Mouse (Mus musculus) lung, adult 18-20 months (tissue): ENCODE data around the gene Txk.

Source experiments
- DNase-seq, 2 experiments: peaks; one replicate each; pipeline ENCODE4 v3.0.0; 2022; ENCODE audit warnings: mixed read lengths in 2 of 2

Gene Txk

GRCm38 (mm10) chr5:72752585-72752984, at the start of gene Txk:
Gene Txk (minus strand): TSS chr5:72752777.
- DNase-seq, result no peak

- DNase-seq, result no peak
Observed at GRCm38 (mm10) chr5:72798563-72798962, 46.0 kb upstream of the Txk start.

- DNase-seq, result peak; percentile 24 to 30
Observed at GRCm38 (mm10) chr5:72796186-72796613, 43.6 kb upstream of the Txk start.

GRCm38 (mm10) chr5:72793309-72793850, 40.8 kb upstream of the Txk start:
- DNase-seq, result no peak

- DNase-seq, result no peak
Observed at GRCm38 (mm10) chr5:72791789-72792188, 39.2 kb upstream of the Txk start.

- DNase-seq, result no peak
Observed at GRCm38 (mm10) chr5:72791386-72791785, 38.8 kb upstream of the Txk start.

GRCm38 (mm10) chr5:72785451-72785850, 32.9 kb upstream of the Txk start:
- DNase-seq, result no peak

GRCm38 (mm10) chr5:72784719-72785118, 32.1 kb upstream of the Txk start:
- DNase-seq, result no peak

GRCm38 (mm10) chr5:72783957-72784356, 31.4 kb upstream of the Txk start:
- DNase-seq, result no peak

- DNase-seq, result no peak
Observed at GRCm38 (mm10) chr5:72783123-72783522, 30.5 kb upstream of the Txk start.

- no peak for DNase-seq
Observed at GRCm38 (mm10) chr5:72781776-72782175, 29.2 kb upstream of the Txk start.

- DNase-seq, result no peak
Observed at GRCm38 (mm10) chr5:72776595-72776994, 24.0 kb upstream of the Txk start.

GRCm38 (mm10) chr5:72776127-72776526, 23.6 kb upstream of the Txk start:
- no peak for DNase-seq

- no peak for DNase-seq
Observed at GRCm38 (mm10) chr5:72769841-72770240, 17.3 kb upstream of the Txk start.

GRCm38 (mm10) chr5:72763546-72763945, 11.0 kb upstream of the Txk start:
- no peak for DNase-seq

- no peak for DNase-seq
Observed at GRCm38 (mm10) chr5:72763025-72763424, 10.4 kb upstream of the Txk start.

- DNase-seq, result no peak
Observed at GRCm38 (mm10) chr5:72761758-72762157, 9.2 kb upstream of the Txk start.

- no peak for DNase-seq
Observed at GRCm38 (mm10) chr5:72761237-72761636, 8.7 kb upstream of the Txk start.

- DNase-seq, result no peak
Observed at GRCm38 (mm10) chr5:72758925-72759924, 6.6 kb upstream of the Txk start.

GRCm38 (mm10) chr5:72757155-72757773, 4.7 kb upstream of the Txk start:
- DNase-seq, result peak in 1 of 2 experiments; percentile 23

GRCm38 (mm10) chr5:72755941-72756340, 3.4 kb upstream of the Txk start:
- no peak for DNase-seq

GRCm38 (mm10) chr5:72755035-72755434, 2.5 kb upstream of the Txk start:
- no peak for DNase-seq

- DNase-seq, result no peak
Observed at GRCm38 (mm10) chr5:72751056-72751758, 1.4 kb downstream of the Txk start.
